Comparison of ENCODE assay signal across 18 mouse cellular contexts in the genomic region with DNA sequence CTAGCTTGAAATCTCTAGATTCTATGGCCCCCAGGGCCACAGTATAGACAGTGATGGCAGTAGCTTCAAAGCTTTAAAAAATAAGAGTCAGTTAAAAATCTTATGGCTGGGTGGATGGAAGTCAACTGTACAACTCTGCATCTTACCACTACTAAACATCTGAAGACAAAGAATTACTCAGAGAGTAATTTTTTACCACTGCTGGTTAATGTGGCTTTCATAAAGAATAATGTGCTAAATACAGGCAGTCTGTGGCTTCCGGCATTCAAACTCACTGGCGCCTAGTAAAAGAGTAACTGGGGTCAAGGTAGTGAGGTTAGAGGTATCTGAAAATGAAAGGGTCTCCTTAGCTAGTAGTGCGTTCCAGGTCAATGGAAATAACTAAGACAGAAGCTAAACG.
"Had no signal": no experiment of that assay in that cellular context is flagged by ENCODE, and none has a peak within 500 bp of the region (broad histone marks: within the 10 kb centered on the region; RNA-seq: fewer than 3 reads in every experiment).

No protein-coding gene starts in this region.

- H3K9ac ChIP-seq: limb, embryonic 13.5 days; liver, embryonic 12.5 days; liver, embryonic 15.5 days; lung, embryonic 14.5 days; midbrain, embryonic 12.5 days; midbrain, embryonic 15.5 days; neural tube, embryonic 13.5 days had no signal

- H3K4me3 ChIP-seq: limb, embryonic 10.5 days; limb, embryonic 13.5 days; liver, embryonic 12.5 days; liver, embryonic 15.5 days; midbrain, embryonic 12.5 days; midbrain, embryonic 15.5 days; neural tube, embryonic 13.5 days had no signal

- H3K9me3 ChIP-seq: limb, embryonic 10.5 days; limb, embryonic 13.5 days; liver, embryonic 12.5 days; liver, embryonic 15.5 days; midbrain, embryonic 12.5 days; midbrain, embryonic 15.5 days; neural tube, embryonic 13.5 days had no signal

- H3K36me3 ChIP-seq: limb, embryonic 10.5 days; limb, embryonic 13.5 days; liver, embryonic 12.5 days; midbrain, embryonic 12.5 days; midbrain, embryonic 15.5 days; neural tube, embryonic 13.5 days had no signal

- H3K27me3 ChIP-seq: liver, embryonic 12.5 days; liver, embryonic 15.5 days had no signal

- H3K27ac ChIP-seq: kidney, postnatal 0 days; limb, embryonic 10.5 days; limb, embryonic 13.5 days; liver, embryonic 12.5 days; liver, embryonic 15.5 days; macrophage; midbrain, embryonic 12.5 days; midbrain, embryonic 15.5 days; neural tube, embryonic 13.5 days had no signal

- H3K4me1 ChIP-seq: limb, embryonic 10.5 days; limb, embryonic 13.5 days; liver, embryonic 12.5 days; liver, embryonic 15.5 days; midbrain, embryonic 12.5 days; midbrain, embryonic 15.5 days; neural tube, embryonic 13.5 days had no signal

- H3K4me2 ChIP-seq: limb, embryonic 13.5 days; liver, embryonic 12.5 days; liver, embryonic 15.5 days; lung, embryonic 14.5 days; midbrain, embryonic 12.5 days; midbrain, embryonic 15.5 days; neural tube, embryonic 13.5 days had no signal

- DNase-seq: kidney, adult 8-10 months; kidney, postnatal 25 days; liver; lung, embryonic 14.5 days; retina, postnatal 1 day; right cerebral cortex, postnatal 25 days; thymus, adult 18-20 months; thymus, postnatal 36 days had no signal

- ATAC-seq: liver, embryonic 12.5 days; lung, postnatal 0 days; midbrain, embryonic 15.5 days had no signal
